Mouse (Mus musculus) cerebellum, postnatal 4 days (tissue): ENCODE data around the gene Cd248.
A peak's percentile ranks its signal among the peaks of the same experiment; 100 is the strongest.
"Not testable (repeated sequence)": the region's sequence is repeated elsewhere in the genome, so short reads cannot be mapped to it uniquely, and the experiment has no call there.

Experiments
- DNase-seq, 2 experiments: peaks; one replicate each; pipeline ENCODE4 v3.0.0; 2022; ENCODE audit warnings: low spot score in 2 of 2, mixed read lengths in 1 of 2

Gene Cd248

DNA sequence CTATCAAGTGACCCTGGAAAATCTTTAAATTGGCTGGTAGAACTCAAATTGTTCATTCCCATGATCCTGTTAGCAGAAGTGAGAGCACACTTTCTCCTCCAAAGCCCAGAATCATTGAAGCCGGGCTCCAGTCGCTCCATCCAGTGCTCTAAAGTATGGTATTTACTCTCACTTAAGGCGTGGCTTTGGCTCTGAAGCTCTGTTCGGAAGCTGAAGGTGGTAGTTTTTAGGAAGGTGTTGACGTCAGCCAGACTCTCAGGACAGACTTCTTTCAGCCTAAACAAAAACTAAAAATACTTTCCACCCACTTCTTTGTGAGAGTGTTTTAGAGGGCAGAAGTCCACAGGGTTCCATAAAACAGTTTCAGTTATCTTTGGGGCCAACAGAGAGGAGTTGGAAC is 5.6 kb downstream of the Cd248 start:
- DNase-seq, result no peak

DNA sequence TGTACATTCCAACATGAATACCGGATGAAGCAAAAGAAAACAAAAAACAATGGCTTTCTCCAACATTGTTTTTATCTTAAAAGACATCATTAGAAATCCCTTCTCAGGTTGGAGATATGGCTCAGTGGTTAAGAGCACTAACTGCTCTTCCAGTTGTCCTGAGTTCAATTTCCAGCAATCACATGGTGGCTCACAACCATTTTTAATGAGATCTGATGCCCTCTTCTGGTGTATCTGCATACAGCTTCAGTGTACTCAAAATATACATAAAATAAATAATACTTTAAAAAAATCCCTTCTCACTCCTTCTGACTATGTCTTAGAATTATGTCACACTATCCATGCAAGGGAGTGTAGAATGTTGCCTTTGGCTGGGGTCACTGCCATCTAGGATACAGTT is 11.4 kb downstream of the Cd248 start:
- DNase-seq, result no peak

DNA sequence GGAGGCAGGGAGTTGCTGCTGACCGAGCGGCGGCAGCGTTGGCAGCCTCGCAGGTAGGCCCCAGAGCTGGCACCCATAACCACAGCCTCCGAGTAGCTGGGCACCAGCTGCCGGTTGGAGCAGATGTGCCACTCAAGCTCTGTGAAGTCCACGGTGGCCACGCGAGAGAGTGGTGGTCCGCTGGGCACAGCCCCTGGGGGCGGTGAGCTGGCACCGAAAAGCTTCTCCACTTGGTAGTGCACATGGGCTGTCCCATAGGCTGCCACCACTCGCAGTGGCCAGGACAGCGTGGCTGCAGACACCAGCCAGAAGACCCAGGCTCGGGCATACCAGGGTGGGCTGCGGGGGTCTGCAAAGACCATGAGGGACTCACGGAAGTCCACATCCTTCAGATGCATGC is 14.1 kb downstream of the Cd248 start:
- no peak for DNase-seq

DNA sequence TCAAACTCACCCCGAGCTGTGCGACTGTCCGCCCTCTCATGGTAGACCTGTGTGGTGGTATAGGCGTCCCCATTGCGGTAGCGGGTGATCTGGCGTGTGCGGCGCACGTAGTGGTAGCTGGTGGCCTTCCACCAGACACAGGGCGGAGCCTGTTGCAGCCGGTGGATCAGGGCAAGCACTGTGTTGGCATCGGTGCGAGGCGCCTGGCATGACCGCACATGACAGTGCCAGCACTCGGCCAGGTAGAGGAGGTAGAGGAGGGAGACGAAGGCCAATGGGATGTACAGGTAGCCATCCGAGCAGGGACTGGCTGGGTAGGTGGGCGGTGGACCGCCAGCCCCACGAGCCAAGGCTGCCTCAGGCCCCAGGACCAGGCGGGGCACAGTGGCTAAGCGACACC is 14.7 kb downstream of the Cd248 start:
- DNase-seq, result no peak

DNA sequence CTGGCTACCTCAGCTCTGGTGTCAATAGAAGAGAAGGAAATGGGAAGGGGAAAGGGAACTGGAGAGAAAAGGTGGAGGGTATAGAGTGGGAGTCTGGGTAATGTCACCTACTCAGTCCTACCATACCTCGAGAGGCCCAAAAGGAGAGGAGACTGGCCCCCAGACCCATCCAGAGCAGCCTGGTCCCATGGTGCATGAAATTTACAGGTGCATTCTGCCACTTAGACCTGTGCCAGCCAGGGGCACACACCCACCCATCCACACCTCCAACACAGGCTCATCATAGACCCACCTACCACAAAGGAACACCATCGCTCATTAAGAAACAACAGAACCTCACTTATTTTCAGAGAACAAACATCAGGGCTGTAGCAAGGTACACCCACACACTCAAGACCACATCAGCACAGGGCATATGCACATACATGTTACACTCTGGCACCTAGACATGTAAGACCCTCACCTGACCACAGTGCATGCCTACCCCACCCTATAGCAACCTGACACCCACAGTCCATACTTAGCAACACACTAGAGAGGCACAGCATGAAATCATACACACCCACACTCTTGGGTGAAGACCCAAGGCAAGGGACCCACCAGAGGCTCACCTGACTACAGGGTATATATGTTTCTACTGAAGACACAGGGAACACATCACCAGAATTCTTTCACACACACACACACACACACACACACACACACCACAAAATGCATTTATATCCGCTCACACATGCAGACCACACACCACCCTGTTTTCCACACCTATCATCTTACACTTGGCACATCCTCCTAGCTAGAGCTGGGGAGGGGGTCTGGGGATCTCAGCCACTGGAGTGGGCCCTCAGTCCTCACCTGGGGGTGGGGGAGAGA is 16.3 kb downstream of the Cd248 start:
- no peak for DNase-seq

DNA sequence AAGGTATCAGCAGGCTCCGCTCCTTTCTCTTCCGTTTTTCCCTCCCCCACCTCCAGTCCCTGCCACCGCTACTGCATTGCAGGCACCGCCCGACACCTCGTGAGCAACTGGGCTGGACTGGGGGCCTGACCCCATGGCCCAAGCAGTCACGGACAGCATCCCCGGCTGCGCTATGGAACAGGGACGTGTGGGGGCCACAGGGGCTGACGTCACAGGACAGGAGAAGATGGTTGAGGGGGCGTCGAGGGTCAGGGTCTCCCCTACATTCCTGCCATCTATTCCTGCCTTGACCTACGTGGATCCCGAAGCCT is 16.9 kb downstream of the Cd248 start:
- no peak for DNase-seq

DNA sequence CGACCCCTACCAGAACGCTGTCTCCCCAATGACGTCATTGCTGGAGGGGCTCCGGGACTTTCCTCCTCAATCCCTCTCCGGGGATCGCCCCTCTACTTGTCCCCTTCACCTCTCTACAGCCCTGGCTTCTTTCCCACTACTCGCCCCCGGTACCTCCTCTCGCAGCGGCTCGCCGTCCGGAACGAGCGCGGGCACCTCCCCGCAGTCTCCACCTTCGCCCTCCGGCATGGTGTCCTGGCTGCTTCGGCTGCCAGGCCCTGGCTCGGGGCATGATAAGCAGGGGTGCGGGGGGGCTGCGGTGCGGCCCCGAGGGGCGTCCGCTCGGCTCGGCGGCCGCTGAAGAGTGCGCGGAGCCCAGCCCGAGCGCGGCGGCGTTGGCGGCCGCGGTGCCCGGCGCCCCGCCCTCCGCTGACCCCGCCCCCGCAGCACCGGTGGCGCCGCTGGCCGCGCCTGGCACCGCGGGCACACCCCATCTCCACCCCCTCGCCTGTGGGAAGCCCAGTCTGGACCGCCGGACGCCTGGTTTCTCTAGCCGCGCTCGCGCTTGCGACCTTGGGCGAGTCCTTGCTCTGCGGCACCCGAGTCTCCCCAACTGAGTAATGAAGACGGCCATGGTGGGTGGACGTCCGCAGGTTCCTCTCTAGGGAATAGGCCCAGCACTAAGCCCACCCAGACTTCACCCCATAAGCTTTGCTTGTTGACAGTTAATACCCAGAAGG is 17.4 kb downstream of the Cd248 start, which contains the start of gene Tmem151a:
TSS of gene Tmem151a (minus strand) at position 387 of the 719 bp plus-strand sequence.
- DNase-seq, result peak in 1 of 2 experiments; percentile 28

DNA sequence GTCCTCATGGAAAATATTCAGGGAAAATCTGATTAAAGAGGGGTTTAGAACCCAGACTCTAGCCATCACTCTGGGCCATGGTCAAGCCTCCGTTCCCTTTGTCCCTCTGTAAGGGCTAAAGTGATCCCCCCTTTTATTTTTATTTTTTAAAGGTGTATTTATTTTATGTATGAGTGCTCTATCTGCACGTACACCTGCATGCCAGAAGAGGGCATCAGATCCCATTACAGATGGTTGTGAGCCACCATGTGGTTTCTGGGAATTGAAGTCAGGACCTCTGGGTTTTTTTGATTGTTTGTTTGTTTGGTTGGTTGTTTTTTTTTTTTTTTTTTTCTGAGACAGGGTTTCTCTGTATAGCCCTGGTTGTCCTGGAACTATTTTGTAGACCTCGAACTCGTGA is 18.7 kb downstream of the Cd248 start:
- not testable (repeated sequence) for DNase-seq

DNA sequence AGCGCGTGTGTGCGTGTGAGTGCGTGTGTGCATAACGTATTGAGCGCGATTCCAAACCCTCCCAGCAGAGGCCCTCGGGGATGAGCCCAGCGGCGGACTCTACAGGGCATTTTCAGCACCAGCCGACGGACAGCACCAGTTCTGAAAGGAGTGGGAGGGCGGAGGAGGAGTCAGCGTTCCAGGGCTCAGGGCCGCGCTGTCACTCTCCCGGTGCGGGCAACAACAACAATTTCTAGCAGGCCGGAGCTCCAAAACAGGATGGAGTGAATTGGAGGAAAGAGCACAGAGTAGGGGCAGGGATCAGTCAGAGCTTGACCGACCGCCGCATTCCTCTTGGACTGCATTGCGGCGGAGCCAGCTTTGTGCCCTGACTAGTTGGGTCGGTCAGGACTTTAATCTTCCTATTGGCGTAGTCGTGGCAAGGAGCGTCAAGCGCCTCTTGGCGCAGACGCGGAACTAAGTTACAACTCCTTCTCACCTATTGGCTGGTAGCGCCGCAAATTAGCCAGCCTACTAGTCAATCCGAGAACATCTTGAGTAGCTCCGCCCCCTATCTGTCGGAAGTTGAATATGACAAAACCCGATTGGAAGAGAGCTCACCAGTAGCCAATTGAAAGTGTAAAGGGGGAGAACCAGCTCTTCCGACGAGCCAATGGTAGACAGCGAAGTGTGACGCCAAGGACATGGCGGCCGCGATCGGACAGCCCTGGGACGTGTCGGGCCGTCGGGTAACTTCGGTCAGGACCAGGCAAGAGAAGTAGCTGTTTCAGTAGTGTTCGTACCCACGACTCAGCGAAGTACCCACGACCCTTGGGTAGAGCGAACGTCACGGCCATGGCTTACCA is 20.2 kb downstream of the Cd248 start, which contains the start of gene Yif1a:
TSS of gene Yif1a (plus strand) at position 655 of the 845 bp plus-strand sequence.
- peak; percentile 71 to 87 for DNase-seq

DNA sequence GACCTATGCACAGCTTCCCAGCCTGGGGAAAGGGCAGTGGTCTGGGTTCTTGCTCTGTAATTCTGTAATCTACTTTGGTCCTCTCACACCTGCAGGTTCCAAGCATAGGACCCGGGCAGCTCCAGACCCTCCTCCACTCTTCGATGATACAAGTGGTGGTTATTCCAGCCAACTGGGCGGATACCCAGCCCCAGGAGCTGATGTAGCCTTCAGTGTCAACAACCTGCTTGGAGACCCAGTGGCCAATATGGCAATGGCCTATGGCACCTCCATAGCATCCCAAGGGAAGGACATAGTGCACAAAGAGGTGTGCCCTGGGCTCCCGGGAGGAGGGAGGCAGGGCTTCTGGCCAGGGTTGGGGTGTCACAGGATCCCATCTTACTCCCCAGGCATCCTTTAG is 21.4 kb downstream of the Cd248 start:
- no peak for DNase-seq

DNA sequence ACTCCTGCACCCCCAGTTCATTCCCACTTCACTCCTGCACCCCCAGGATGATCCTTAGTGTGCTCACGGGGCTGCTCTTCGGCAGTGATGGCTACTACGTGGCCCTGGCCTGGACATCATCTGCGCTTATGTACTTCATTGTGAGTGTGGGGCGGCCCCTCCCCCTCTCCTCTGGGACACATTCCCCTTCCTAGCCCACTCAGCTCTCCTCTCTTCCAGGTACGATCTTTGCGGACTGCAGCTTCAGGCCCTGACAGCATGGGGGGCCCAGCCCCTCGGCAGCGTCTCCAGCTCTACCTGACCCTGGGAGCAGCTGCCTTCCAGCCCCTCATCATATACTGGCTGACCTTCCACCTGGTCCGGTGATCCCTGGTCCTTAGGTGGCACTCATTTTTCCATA is 24.2 kb downstream of the Cd248 start:
- no peak for DNase-seq

DNA sequence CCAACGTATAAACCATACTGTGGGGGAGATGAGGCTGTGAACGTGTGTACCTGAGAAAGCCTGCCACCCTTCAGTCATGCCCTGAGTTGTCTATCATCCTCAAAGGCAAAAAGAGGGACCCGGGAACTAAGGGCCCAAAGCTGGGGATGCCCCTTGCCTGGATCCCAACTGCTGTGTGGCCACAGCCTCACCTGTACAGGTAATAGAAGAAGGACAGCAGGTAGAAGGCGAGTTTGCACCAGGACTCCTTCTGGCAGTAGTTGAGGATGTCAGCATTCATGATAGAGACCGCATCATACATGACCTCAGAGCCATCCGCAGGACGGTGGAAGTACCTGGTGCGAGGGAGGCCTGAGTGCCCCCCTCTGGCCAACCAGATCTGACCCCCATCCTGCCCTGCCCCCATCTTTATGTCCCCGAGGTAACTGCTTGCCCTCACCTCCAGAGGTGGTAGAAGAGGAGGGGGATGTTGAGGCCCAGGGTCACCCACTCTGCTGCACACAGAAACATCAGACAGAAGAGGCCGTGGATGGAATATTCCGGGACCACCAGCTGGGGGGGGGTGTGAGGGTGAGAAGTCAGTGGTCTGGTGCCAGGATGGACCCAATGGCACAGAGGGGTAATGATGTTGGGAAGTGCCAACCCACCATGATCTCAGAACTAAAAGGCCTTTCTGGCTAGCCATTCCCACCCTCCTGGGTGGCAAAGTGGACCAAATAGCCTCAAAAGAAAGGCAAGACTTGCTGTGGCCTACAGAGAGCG is 25.8 kb downstream of the Cd248 start:
- no peak for DNase-seq

DNA sequence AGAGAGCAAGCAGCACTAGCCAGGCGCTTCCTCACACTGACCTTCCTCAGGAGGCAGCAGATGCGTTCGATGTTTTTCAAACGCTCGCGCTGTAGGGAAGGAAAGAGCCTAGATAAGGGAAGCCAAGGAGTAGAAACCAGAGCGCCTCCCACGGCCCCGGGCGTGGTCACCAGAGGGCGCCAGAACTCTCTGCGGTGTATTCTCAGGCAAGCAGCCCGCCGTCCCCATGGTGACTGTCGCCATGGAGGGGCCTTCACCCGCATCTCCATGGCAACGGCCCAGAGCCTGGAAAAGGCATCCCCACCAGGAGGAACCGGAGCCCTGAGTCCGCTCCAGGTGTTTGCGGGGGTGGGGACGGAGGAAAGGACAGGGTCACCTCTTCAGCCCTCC is 26.4 kb downstream of the Cd248 start:
- peak; percentile 95 to 99 for DNase-seq

DNA sequence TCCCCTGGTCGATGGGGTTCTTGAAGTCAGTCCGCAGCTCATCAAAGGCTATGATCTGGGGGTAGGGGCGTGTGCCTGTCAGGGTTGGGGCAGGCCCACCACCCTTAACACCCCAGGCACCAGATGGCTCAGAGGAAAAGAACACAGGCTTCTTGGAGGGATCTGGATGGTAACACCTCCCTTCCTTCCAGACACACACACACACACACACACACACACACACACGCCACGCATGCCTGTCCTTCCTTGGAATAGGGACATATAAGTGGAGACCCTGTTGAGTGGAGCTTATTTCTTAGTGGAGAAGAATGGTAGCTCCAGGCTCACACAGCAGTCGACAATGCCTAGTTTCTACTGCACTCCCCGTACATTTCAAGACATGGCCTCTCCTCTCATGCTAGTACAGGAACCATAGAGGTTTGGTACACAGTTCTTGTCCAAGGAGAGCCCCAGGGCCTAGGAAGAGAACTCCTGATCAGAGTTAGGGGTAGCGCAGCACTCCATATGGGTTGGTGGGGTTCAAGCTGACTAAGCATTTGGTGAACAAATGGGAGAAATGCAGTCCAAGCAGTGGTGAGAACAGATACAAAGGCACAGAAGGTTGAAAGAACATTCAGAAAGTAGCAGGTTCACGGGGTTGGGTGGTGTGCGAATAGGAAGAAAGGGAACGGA is 27.0 kb downstream of the Cd248 start:
- DNase-seq, result no peak

DNA sequence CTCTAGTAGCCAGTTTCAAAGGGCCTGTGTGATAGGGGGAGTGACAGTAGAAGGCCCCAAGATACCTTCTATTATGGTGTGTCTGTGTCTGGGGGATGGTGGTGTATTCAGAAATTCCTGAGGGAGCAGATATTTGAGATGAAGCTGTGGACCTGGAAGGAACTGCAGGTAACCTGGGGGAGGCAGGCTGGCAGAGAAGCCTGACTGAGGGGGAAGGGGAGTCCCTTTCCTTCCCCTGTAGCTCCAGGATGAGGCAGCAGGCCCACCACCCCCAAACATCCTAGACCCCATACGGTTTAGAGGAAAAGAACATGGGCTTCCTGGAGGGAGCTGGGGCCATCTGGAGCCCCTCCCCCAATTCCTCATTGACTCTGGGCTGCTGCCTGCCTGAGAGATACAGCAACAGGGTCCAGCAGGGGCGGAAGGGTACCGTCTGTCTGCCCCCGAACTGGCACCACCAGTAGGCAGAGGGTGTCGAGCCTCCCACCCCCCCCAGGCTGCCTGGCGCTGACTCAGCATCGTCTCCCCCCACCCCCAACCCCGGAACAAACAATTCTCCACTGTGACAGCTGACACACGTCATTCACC is 28.1 kb downstream of the Cd248 start:
- DNase-seq, result no peak

DNA sequence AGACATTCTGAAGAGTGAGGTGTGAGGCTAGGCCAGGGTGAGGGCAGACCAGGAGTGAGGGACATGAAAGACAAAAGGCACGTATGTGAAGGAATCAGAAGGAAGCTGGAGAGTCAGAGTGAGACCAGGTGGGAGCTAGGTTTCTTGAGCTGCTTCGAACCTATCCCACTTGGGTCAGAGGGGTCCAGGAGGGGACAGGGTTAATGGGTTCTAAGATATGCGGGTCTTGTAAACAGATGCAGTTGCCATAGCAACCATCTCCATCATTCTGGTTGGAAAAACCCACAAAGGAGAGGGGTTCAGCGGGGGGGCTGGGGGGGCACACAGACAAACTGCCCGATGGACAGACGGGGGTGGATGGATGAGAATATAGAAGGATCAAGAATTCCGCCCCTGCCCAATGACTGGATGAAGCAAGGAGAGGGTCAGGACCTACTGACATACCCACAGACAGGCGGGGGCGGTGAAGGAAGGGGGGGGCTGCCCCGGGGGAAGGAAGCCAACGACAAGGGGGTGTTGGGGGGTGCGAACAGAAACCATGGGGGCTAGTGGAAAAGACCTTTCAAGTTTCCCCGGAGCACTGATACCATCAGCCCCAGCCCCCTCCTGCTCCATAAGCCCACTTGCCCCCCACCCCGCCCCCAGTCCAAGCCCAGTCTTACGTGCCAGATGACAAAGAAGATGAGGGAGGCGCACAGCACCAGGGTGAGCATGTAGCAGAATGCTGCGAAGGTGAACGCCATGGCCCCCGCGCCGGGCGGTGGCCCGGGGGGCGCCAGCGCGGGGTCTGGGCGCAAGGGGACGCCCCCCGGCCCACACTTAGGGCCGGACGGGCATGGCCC is 29.9 kb downstream of the Cd248 start:
- peak in 1 of 2 experiments; percentile 32 for DNase-seq

DNA sequence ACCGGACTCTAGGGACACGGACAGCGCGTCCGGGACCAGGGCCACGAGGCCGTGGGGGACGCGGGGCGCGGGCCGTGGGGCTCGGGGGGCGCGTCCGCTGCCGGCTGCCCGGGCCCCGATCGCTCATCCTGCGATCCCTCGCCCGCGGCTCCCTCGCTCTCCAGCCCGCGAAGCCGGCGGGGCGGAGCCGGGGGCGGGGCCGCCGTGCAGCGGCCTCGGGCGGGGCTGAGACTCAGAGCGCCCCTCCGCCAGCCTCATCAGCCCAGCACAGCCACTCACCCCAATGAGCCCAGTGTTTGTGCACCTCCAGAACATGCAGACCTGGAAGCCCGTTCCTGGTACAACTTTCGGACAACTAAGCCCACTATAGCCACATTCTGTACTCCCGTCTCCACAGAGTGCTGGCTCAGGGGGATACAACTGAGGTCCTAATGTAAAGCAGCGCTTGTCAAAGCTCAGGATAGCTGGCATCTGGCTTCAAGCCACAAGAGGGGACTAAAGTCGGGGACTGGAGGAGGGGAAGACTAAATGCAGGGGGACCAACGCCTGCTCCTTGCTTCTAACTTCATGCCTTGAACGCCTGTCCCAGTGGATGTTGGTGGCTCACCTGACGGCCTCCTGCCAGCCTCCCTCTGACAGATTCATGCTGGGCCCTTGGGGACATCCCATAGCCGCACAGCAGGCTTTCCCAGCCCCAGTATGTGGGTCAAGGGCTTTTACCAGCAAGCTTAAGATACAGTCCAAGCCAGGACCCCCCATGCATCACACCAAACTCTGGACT is 30.7 kb downstream of the Cd248 start, which contains the start of gene Cnih2:
TSS of gene Cnih2 (minus strand) at position 159 of the 781 bp plus-strand sequence.
- DNase-seq, result peak in 1 of 2 experiments; percentile 69

DNA sequence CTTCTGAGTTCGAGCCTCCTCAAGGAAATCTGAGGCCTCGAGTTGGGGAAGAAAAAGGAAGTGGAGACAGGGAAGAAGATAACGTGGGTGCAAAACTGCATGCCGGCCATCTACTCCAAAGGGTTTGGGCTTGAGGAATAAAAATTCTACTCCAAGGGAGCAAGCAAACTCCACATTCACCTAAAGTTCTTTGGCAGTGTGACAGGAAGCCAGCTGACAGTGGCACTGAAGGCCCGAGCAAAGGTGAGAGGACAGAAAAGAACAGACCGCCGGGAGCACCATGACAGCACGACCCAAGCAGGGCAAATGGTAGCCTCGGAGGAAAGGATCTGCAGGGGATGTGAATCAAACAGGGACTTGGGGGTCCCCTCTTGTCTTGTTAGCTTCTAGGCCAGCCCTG is 38.2 kb downstream of the Cd248 start:
- DNase-seq, result no peak
